Mouse (Mus musculus) G1E (cell line): ENCODE data around the gene Spats1. TPM values are rescaled to one million over a fixed set of nuclear protein-coding genes. Genes with fewer than 3 reads are reported as not detected.

Experiments
- ATAC-seq: 2 replicates; pipeline ENCODE4 v1.8.0; 2016; ENCODE audit warnings: mild to moderate bottlenecking; ENCODE audit not compliant: insufficient number of reproducible peaks, poor library complexity, low FRiP score, severe bottlenecking; ENCODE audit errors: extremely low read depth
- DNase-seq: peaks from one replicate; pipeline ENCODE4 v3.0.0; 2012; ENCODE audit warnings: low spot score
- H3K27me3 ChIP-seq: 2 replicates; pipeline ENCODE4 v1.6.1; 2012; ENCODE audit warnings: mild to moderate bottlenecking, low read length, inconsistent platforms; ENCODE audit not compliant: insufficient read depth
- H3K36me3 ChIP-seq: replicated peaks from 2 replicates; pipeline ENCODE3; 2012; ENCODE audit warnings: mild to moderate bottlenecking, inconsistent platforms
- H3K4me1 ChIP-seq: 2 replicates; pipeline ENCODE4 v1.6.1; 2012; ENCODE audit warnings: low read depth, low read length, inconsistent platforms, mixed read lengths; ENCODE audit not compliant: insufficient read depth
- H3K4me3 ChIP-seq: 2 replicates; pipeline ENCODE4 v1.5.1; 2012; ENCODE audit warnings: low read depth, mild to moderate bottlenecking, inconsistent platforms, low read length, moderate library complexity, mixed read lengths
- H3K9me3 ChIP-seq: replicated peaks from 2 replicates; pipeline ENCODE4 v1.6.1; 2012; ENCODE audit warnings: inconsistent platforms
- CTCF ChIP-seq: IDR thresholded peaks from 2 replicates; pipeline ENCODE4 v1.5.1; 2012; ENCODE audit warnings: low read depth, low read length, inconsistent platforms, mixed read lengths
- GATA1 ChIP-seq: IDR thresholded peaks from 2 replicates; pipeline ENCODE4 v1.6.1; 2012; ENCODE audit warnings: borderline replicate concordance, low read length, inconsistent platforms, mixed read lengths
- GATA2 ChIP-seq: IDR thresholded peaks from 2 replicates; pipeline ENCODE4 v1.6.1; 2012; ENCODE audit warnings: low read depth, low read length, inconsistent platforms, borderline replicate concordance
- POLR2AphosphoS5 ChIP-seq: IDR thresholded peaks from 2 replicates; pipeline ENCODE4 v1.6.1; 2012; ENCODE audit warnings: low read depth, low read length, inconsistent platforms; ENCODE audit not compliant: insufficient replicate concordance
- TAL1 ChIP-seq: conservative IDR thresholded peaks from 2 replicates; pipeline ENCODE4 v1.6.1; 2012; ENCODE audit warnings: low read depth, low read length, inconsistent platforms, mixed read lengths
- polyA plus RNA-seq: library from polyadenylated mRNA; stranded (reverse); fragments of >175 nt; gene quantifications from 2 replicates; pipeline ENCODE4 v1.2.3, GENCODE M21; 2012
- total RNA-seq, 2 experiments: library from RNA; stranded (forward) in 1 of 2; stranded (reverse) in 1 of 2; fragments of 200-1000 nt in 1 of 2; fragments of >200 nt in 1 of 2; fragmentation: Nextera tagmentation in 1 of 2; gene quantifications; 2 replicates each; pipeline ENCODE4 v1.2.3; 2014 to 2017

Gene Spats1
- total RNA-seq (2014; fragmentation: Nextera tagmentation) (not detected in 2 replicates), total RNA-seq (2017) (0.11 and 0.17 TPM in 2 replicates), polyA plus RNA-seq (not detected in 2 replicates)

DNA sequence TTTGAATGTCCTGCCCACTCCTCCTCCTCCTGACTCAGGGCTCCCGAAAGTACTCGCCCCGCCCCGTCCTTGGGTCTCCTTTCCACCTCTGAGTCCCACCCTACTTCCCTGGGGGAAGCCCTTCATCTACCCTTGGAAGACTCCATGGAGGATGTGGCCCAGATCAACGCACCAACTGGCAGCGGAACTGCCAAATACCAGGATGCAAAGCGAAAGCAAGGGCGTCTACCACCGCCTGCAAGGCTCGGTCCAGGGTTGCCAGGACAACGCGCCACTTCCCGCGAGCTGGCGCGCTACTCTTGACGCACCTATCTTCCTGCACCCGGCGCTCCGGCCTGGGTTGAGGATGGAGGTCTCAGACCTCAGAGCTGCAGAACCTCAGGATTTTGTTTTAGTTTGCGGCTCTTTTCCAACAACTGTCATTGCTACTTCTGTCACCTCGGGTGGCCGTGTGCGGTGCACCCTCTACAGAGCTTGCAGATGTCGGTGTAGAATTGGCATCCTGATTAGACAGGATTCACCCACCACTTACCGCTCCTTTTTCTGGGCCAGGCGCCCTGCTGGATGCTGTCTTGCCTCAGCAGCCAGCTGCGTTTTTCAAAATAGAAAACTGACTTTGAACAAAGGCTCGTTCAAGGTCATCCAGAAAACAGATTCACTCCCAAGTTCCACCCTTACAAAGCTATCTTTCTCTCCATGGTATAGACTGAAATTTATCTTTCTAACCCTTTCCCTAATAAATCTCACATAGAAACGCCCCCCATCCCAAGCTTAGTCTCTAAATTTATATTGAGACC is at the start of gene Spats1:
TSS of gene Spats1 (minus strand) at position 747 of the 797 bp plus-strand sequence.
- no peaks in the 10 kb centered on the region for H3K9me3 ChIP-seq
- H3K27me3 ChIP-seq = peaks cover 26% of the 10 kb centered on the region
- no peak for TF ChIP-seq CTCF
- TF ChIP-seq POLR2AphosphoS5 = no peak
- no peak for TF ChIP-seq GATA1
- no peak for TF ChIP-seq GATA2
- TF ChIP-seq TAL1 = no peak
- DNase-seq (no peak), ATAC-seq (no peak)
- peak within 1 kb of the TSS; percentile 49; the same call in 1 of the 2 replicates for H3K4me3 ChIP-seq
- no peaks in the 10 kb centered on the region for H3K36me3 ChIP-seq
- peaks cover 12% of the 10 kb centered on the region for H3K4me1 ChIP-seq

DNA sequence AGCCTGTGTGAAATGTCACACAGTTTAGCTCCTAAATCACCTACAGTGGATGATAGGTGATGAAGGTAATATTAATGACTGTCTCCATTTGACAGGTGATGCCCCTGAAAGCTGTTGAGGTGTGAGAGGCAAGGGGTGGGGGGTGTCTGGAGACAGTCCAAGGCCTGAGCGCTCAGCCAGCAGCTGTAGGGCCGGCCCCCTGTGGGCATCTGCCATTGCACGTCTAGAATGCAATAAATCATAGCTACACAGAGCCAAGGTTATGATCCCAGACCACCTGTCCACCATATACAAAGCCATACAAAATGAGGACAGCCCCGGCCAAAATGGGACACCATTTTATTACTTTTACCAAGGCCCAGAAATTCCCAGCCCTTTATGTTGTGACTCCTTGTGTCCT is 49.7 kb upstream of the Spats1 start:
- no peak overlapping the region for H3K4me3 ChIP-seq
- H3K4me1 ChIP-seq = 0 out of 2 replicates have a peak, but pooled peaks cover 2% of the 10 kb centered on the region
- H3K9me3 ChIP-seq = no peaks in the 10 kb centered on the region
- TF ChIP-seq GATA2 (no peak), POLR2AphosphoS5 (no peak), TAL1 (no peak), GATA1 (no peak), CTCF (no peak)
- ATAC-seq = no peak
- H3K36me3 ChIP-seq = peaks cover 16% of the 10 kb centered on the region
- no peak for DNase-seq
- H3K27me3 ChIP-seq = peaks cover 33% of the 10 kb centered on the region

DNA sequence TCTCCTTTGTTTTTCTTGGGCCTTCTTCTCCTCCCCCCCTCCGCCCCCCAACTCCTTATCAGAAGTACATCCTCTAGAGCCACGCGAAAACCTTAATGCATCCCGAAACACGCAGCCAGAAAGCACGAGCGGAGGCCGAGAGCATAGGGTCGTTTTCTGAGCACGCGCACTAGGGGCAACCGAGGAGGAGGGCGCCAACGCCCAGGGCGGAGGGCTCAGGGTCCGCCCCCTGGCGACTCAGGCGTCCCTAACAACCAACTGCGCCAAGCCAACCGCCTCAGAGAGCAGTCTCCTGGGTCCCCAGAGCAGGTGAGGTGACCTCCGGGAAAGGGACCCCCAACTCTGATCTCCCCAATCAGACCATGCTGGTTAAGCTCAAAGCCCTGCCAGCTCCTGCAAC is 48.0 kb upstream of the Spats1 start, which contains the start of gene Tcte1:
TSS of gene Tcte1 (plus strand) at position 172 of the 400 bp plus-strand sequence.
- DNase-seq (no peak), ATAC-seq (no peak)

DNA sequence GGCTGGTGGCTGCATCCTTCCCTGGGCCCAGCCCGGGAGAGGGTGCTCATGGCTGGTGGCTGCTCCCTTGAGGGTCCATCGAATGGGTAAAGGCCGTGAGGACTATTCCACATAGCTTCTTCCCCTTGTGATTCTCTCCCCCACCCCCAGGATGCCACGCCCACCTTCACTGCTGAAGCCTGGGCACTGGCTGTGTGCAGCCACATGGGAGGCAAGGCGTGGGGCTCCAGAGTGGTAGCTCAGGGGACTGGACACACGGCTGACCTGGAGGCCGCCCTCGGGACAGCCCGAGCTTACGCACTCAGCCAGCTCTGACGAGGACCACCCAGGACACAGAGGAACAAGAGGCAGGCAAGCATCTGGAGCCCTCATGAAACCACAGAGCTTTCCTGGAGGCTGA is 44.9 kb upstream of the Spats1 start:
- no peak overlapping the region for H3K4me3 ChIP-seq
- H3K4me1 ChIP-seq = peaks cover 4% of the 10 kb centered on the region
- no peak for TF ChIP-seq POLR2AphosphoS5
- TF ChIP-seq GATA1 = no peak
- TF ChIP-seq GATA2 = no peak
- TF ChIP-seq CTCF = no peak
- TF ChIP-seq TAL1 = no peak
- H3K27me3 ChIP-seq = peaks cover 17% of the 10 kb centered on the region
- peaks cover 64% of the 10 kb centered on the region for H3K36me3 ChIP-seq
- no peak for DNase-seq
- H3K9me3 ChIP-seq = no peaks in the 10 kb centered on the region
- no peak for ATAC-seq

More for the DNA sequence above, 48.0 kb upstream of the Spats1 start, which contains the start of gene Tcte1:
- Histone ChIP-seq H3K36me3 (peaks cover 33% of the 10 kb centered on the region), H3K27me3 (peaks cover 28% of the 10 kb centered on the region), H3K4me3 (no peak within 1 kb of the TSS), H3K4me1 (0 out of 2 replicates have a peak, but pooled peaks cover 2% of the 10 kb centered on the region), H3K9me3 (no peaks in the 10 kb centered on the region)
- no peak for TF ChIP-seq POLR2AphosphoS5
- no peak for TF ChIP-seq CTCF
- TF ChIP-seq GATA1 = no peak
- TF ChIP-seq GATA2 = no peak
- TF ChIP-seq TAL1 = no peak

DNA sequence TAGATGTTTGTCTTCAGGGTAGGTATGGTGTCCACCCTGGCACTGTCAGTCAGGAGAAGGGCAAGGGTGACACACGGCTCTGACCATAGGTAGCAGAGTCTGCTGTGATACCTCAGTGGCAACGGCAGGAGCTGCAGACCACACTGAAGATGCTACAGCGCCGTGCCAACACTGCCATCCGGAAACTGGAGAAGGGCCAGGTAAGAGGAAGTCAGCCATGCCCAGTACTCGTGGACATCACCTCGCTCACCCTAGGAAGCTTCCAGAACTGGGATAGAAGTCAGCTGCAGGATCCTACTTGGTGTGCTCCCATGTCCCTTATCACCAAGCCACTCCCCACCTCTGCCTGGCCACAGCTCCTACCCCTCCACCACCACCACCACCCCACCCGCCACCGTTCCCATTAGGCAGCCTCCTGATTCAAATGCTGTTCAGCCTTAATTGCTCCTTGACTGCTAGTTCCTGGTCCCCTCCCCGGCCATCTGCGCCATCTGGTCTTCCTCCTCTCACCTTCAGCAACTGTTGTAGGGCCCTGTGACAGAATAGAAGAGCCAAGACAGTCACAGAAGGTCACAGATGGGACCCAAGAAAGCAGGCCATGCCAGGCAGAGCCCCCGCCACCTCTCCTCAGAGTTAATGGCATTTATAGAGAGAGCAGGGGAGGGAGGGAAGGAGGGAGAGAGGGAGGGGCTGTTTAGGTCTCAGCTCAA is 43.7 kb upstream of the Spats1 start:
- Histone ChIP-seq H3K27me3 (peaks cover 7% of the 10 kb centered on the region; the same call in 1 of the 2 replicates), H3K9me3 (no peaks in the 10 kb centered on the region), H3K36me3 (peaks cover 75% of the 10 kb centered on the region), H3K4me1 (peaks cover 9% of the 10 kb centered on the region), H3K4me3 (no peak overlapping the region)
- TF ChIP-seq POLR2AphosphoS5 (no peak), CTCF (no peak), TAL1 (no peak), GATA1 (no peak), GATA2 (no peak)
- no peak for DNase-seq
- ATAC-seq = no peak
